Mouse (Mus musculus) intestine, embryonic 16.5 days (tissue): ENCODE results near the gene Arhgdia. TPM values are rescaled to one million over a fixed set of nuclear protein-coding genes. Genes with fewer than 3 reads are reported as not detected.

Experiments used
- ATAC-seq: fragments of 200-750 bp; cut with Nextera tagmentation; 2 replicates; pipeline ENCODE4 v1.8.0; 2017; ENCODE audit warnings: moderate TSS enrichment, moderate library complexity
- H3K27ac ChIP-seq: fragments of 300-500 bp; sonication (generic); 2 replicates; pipeline ENCODE4 v1.5.1; 2014; ENCODE audit warnings: mild to moderate bottlenecking, low read length
- H3K27me3 ChIP-seq: fragments of 300-500 bp; sonication (generic); replicated peaks from 2 replicates; pipeline ENCODE4 v1.6.1; 2014; ENCODE audit warnings: low read length, control low read depth, mixed read lengths; ENCODE audit not compliant: control insufficient read depth, insufficient read depth
- H3K36me3 ChIP-seq: fragments of 300-500 bp; sonication (generic); 2 replicates; pipeline ENCODE4 v1.6.1; 2014; ENCODE audit warnings: low read length, control low read depth; ENCODE audit not compliant: control insufficient read depth, insufficient read depth
- H3K4me1 ChIP-seq: fragments of 300-500 bp; sonication (generic); 2 replicates; pipeline ENCODE4 v1.6.1; 2014; ENCODE audit warnings: low read length, control low read depth, mixed read lengths; ENCODE audit not compliant: control insufficient read depth, insufficient read depth
- H3K4me2 ChIP-seq: fragments of 300-500 bp; sonication (generic); 2 replicates; pipeline ENCODE4 v1.6.1; 2014; ENCODE audit warnings: low read depth, low read length, control low read depth
- H3K4me3 ChIP-seq: fragments of 300-500 bp; sonication (generic); 2 replicates; pipeline ENCODE4 v1.5.1; 2014; ENCODE audit warnings: mild to moderate bottlenecking, low read length
- H3K9ac ChIP-seq: fragments of 300-500 bp; sonication (generic); 2 replicates; pipeline ENCODE4 v1.6.1; 2014; ENCODE audit warnings: low read depth, low read length
- H3K9me3 ChIP-seq: fragments of 300-500 bp; sonication (generic); 2 replicates; pipeline ENCODE4 v1.6.1; 2016; ENCODE audit warnings: low read length, control low read depth; ENCODE audit not compliant: control insufficient read depth
- WGBS: fragments of 180-500 bp; shearing (Covaris S2); extraction: QIAGEN DNeasy Blood & Tissue Kit; methylation state at CpG from one replicate; pipeline ENCODE4 v1.1.7; 2014; 5-methylcytosine and 5-hydroxymethylcytosine counted together
- polyA plus RNA-seq: library from polyadenylated mRNA; unstranded; fragments of >200 nt; fragmentation: Nextera tagmentation; extraction: Ambion mirVana; gene quantifications from 2 replicates; pipeline ENCODE4 v1.2.1, GENCODE M21; 2015

Arhgdia gene
- polyA plus RNA-seq, 1 experiment from 2014 or later, result 641 TPM

DNA sequence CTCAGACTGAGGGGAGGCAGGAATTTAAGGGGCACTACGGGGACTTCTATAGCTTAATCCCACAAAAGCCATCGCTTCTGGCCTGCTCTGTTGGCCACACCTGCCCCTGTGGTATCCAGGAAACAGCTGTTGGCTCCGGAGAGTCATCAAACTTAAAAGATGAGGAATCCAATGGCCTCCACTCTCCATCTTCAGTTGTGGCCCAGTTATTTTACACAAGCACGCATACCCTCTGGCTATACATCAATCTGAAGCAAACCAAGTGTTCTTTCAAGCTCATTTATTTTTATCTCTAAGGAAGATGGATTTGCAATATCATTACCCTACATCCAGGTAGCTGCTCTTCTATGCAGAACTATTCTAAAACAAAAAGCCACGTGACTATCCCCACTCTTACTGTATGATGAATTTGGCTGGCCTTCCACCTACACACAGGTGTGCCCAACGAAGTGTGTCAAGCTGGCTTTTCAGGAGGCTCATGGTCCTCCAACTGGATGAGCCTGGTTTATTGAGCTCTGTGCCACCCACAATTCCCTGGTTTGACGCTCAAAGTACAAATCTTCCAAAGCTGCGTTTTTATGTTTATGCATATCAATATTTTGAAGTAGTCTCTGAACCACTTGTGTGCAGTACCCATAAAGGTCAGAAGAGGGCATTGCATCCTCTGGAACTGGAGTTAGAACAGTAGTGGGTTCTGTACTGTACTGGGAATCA, 1.0 kb upstream of the Arhgdia start:
- no peak for ATAC-seq
- Histone ChIP-seq H3K9me3 (no peaks in the 10 kb centered on the region), H3K4me3 (peak overlapping the region; percentile 75), H3K36me3 (peaks cover 29% of the 10 kb centered on the region), H3K4me1 (peaks cover 33% of the 10 kb centered on the region), H3K9ac (peak overlapping the region; percentile 94), H3K4me2 (peak overlapping the region; percentile 63), H3K27ac (peak overlapping the region; percentile 93), H3K27me3 (no peaks in the 10 kb centered on the region)
- WGBS, result 70% methylated on average over 8 of the region's 8 CpGs

DNA sequence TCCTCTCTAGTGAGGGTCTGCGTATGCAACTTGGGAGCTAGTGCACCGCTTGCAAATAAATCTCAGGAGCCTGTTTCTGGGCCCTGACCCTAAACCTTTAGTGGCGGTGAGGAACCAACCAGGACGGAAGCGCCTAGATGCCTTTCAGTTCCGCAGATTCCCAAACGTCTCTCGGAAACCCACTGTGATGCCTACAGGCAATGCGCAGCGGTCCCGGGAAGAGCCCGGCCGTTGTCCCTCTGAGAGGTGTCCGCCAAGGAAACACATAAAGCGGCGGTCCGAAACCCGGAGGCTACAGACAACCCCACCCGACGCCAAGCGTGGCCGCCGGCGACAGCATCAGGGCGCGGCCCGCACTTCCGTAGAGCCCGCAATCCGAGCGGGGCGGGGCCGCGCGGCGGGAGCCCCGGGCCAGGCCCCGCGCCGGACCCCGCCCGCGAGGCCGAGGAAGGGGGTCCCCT, 523 bp downstream of the Arhgdia start:
- Histone ChIP-seq H3K4me1 (peaks cover 42% of the 10 kb centered on the region), H3K27me3 (no peaks in the 10 kb centered on the region), H3K4me2 (peak overlapping the region; percentile 63), H3K27ac (peak overlapping the region; percentile 93), H3K36me3 (peaks cover 29% of the 10 kb centered on the region), H3K9ac (peak overlapping the region; percentile 94), H3K4me3 (peak overlapping the region; percentile 75), H3K9me3 (no peaks in the 10 kb centered on the region)
- peak; percentile 38 for ATAC-seq
- under 1% methylated on average over 37 of the region's 44 CpGs for whole genome bisulfite sequencing

DNA sequence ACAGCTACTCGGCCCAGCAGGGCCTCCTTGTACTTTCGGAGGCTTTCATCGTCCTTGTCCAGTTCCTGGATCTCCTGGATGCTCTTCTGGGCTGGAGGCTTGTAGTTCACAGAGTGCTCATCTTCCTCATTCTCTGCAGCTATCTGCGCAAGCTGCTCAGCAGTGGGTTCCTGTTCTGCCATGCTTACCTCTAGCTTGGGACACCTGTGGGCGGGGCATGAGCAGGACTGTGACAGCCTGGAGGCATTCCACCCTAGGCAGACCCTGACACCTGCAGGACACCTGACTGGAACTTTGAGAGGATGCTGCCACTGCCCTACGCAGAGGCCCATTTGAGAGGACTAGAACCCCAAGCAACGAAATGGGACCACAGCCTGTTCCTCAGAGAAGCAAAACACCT, 1.2 kb downstream of the Arhgdia start:
- Histone ChIP-seq H3K27ac (peak overlapping the region; percentile 93), H3K9me3 (no peaks in the 10 kb centered on the region), H3K4me1 (peaks cover 43% of the 10 kb centered on the region), H3K4me2 (peak overlapping the region; percentile 63), H3K9ac (peak overlapping the region; percentile 94), H3K27me3 (no peaks in the 10 kb centered on the region), H3K4me3 (peak overlapping the region; percentile 75), H3K36me3 (peaks cover 28% of the 10 kb centered on the region)
- no peak for ATAC-seq
- WGBS, result 47% methylated on average over 7 of the region's 7 CpGs

DNA sequence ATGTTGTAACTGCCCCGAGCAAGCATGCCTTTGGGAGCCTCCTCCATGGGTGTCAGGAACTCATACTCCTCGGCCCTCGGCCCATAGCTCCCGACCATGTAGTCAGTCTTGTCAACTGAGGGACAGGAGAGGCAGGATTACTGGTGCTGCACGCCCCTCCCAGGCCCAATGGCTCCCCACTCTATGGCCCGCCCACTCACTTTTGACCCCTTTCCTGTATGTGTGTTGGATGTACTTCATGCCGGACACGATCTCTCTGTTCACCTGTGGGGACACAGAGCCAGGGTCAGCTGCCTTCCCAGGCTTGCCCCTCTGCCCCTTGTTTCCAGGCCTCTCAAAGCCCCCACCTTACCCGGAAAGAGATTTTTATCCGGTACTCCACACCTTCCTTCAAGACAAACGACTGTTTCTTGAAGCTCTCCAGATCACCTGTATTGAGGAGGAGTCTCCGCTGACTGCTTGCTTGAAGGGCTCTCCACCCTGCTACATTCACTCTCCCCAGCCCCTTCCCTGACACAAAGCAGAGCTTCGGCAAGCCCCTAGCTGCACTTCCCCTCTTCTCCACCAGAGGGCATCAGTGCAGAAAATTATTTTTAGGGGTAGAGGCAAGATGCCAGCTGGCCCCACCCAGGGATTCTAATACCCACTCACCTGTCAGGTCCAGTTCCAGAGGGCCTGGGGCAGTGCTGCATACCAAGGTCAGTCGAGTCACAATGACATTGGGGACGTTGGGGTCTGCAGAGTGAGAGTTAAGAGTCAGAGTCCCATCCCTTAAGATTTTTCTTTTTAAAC, 1.9 kb downstream of the Arhgdia start:
- peak overlapping the region; percentile 94 for H3K9ac ChIP-seq
- no peak for ATAC-seq
- H3K4me2 ChIP-seq, result peak overlapping the region; percentile 63
- no peaks in the 10 kb centered on the region for H3K27me3 ChIP-seq
- 49% methylated on average over 15 of the region's 15 CpGs for WGBS
- peak overlapping the region; percentile 93 for H3K27ac ChIP-seq
- H3K4me3 ChIP-seq, result peak overlapping the region; percentile 75
- H3K9me3 ChIP-seq, result no peaks in the 10 kb centered on the region
- peaks cover 46% of the 10 kb centered on the region for H3K4me1 ChIP-seq
- peaks cover 24% of the 10 kb centered on the region for H3K36me3 ChIP-seq

DNA sequence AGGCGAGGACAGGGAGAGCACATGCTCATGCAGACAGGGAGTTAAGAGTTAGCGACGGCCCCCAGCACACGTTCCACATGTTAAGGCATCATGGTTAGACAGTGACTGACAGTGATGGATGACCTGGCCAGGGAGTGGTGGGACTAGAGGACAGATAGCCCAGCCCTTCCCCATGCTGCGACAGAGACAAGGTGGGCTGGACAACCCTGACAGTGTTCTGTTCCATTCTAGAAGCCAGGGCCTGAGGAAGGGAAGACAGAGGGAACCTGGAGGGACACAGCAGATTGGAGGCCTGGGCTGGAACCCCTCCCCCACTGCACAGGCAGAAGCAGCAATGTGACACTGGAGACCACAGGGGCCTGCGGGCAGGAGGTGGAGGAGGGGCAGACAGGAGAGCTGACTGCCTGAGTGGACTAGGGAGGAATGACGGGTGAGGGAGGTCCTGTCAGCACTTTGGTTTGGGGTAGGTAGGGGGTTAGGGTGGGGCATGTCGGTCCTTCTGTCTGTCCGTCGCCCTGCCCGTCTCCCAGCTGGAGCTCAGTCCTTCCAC, 2.7 kb downstream of the Arhgdia start:
- peak overlapping the region; percentile 94; the same call in 1 of the 2 replicates for H3K9ac ChIP-seq
- 81% methylated on average over 11 of the region's 11 CpGs for WGBS
- no peaks in the 10 kb centered on the region for H3K9me3 ChIP-seq
- peaks cover 50% of the 10 kb centered on the region for H3K4me1 ChIP-seq
- H3K4me2 ChIP-seq, result no peak overlapping the region
- peaks cover 21% of the 10 kb centered on the region for H3K36me3 ChIP-seq
- no peak for ATAC-seq
- H3K4me3 ChIP-seq, result no peak overlapping the region
- peak overlapping the region; percentile 96 for H3K27ac ChIP-seq
- no peaks in the 10 kb centered on the region for H3K27me3 ChIP-seq

DNA sequence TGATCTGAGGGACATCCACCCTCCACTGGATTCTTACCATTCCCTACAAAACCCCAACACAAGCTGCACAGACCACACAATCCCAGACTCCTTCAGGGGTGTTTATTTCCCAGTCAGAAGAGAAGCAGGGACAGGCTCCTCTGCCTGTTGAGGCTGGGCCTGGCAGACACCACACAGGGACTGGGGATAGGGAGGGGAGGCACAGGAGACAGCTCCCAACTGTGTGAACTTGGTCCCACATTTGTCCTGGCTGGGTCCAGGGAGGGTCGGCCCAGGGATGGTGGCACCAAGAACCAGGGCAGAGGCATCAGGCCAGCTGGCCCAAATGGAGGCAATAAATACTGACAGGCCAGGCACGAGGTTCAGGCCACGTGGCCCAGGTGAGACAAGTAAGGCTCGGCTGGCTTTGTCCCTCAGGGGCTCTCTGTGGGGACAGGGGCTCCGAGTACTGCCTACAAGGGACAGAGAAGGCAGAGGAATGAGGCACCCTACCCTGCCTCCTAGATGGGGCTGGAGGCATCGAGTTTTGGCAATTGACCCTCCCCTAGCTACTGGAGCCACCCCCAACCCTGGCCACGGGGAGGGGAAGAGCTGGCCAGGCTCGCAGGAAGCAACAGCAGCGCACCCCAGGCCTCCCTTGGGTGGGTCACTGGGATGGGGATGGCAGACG, 3.3 kb downstream of the Arhgdia start:
- ATAC-seq, result no peak
- Histone ChIP-seq H3K4me1 (peaks cover 50% of the 10 kb centered on the region), H3K4me2 (no peak overlapping the region), H3K27ac (peak overlapping the region; percentile 96), H3K36me3 (peaks cover 20% of the 10 kb centered on the region), H3K27me3 (no peaks in the 10 kb centered on the region), H3K4me3 (no peak overlapping the region), H3K9me3 (no peaks in the 10 kb centered on the region), H3K9ac (peak overlapping the region; percentile 45; the same call in 1 of the 2 replicates)
- WGBS, result 77% methylated on average over 10 of the region's 10 CpGs

DNA sequence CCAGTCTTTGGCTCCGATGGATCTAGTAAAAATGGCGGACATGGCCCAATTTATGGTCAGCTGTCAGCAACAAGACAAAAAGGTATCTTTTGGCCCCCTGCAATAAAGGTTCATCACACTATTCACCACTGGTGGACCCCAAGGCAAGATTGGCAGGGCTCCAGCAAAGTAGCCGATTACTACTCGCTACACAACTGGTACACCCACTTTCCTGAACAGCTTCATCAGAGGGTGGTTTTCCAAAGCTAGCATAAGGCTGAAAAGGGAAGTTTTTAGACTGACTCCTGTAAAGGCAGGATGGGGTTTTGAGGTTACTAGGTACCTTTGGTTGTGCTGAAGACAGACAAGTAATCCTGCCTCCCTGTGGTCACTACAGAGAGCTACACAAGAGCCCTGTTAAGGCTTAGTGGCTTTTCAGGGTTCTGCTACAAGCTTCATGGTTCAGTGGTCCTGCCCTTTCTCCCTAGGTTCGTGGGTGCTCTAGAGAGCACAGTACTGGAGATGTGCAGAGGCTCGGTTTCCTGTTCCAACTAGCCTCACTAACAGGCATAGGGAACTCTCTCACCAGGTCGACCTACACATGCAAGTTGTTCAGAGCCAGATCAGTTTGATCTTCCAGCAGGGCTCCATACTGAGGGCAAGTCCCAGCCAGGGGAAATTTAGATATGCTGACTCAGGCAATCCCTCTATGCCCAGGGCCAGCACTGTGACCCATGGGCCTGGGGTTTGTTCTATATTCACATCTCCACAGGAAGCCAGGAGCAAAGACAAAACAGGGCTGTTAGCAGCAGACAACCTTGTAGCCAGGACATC, 4.0 kb downstream of the Arhgdia start:
- ATAC-seq, result no peak
- H3K4me2 ChIP-seq, result peak overlapping the region; percentile 44
- H3K9me3 ChIP-seq, result no peaks in the 10 kb centered on the region
- H3K27ac ChIP-seq, result peak overlapping the region; percentile 96
- peak overlapping the region; percentile 50; the same call in 1 of the 2 replicates for H3K9ac ChIP-seq
- H3K27me3 ChIP-seq, result no peaks in the 10 kb centered on the region
- peak overlapping the region; percentile 23; the same call in 1 of the 2 replicates for H3K4me3 ChIP-seq
- H3K36me3 ChIP-seq, result peaks cover 20% of the 10 kb centered on the region
- peaks cover 50% of the 10 kb centered on the region for H3K4me1 ChIP-seq
- WGBS, result 84% methylated on average over 7 of the region's 7 CpGs

DNA sequence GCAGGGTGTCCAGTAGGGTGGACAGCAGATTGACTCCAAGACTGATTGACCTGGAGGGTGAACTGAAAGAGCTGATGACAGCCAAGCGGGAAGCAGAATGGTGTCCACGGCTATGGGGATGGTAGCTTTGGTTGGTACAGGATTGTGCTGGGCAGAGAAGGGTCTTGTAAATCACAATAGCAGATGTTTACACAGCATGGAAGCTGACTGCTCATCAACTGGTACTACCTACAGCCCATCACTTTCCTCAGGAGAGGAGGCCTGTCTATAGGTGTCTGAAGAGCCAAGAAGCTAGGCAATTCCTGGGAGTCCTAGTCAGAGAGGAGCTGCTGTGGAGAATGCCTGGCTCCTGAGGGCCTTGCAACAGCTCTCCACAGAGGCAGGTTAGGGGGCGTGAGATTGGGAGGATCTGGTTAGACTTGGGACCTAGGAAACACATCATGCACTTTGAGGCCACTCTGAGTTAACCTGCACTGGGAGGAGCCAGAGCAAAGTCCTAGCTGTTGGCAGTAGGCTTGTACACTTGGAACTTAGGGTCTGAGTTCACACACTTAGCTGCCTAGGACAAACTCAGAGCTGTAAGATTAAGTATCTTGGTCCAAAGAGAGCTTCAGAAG, 5.0 kb downstream of the Arhgdia start:
- Histone ChIP-seq H3K27ac (peak overlapping the region; percentile 96), H3K4me3 (peak overlapping the region; percentile 23), H3K9ac (peak overlapping the region; percentile 50), H3K9me3 (no peaks in the 10 kb centered on the region), H3K4me1 (peaks cover 50% of the 10 kb centered on the region), H3K4me2 (peak overlapping the region; percentile 44), H3K36me3 (peaks cover 20% of the 10 kb centered on the region), H3K27me3 (no peaks in the 10 kb centered on the region)
- peak; percentile 24 for ATAC-seq
- WGBS, result 73% methylated on average over 3 of the region's 3 CpGs
